ENCODE assay signal across 8 mouse cellular contexts in genomic region chr1:52499601-52500313, GRCm38 (mm10). TPM values are rescaled to one million over a fixed set of nuclear protein-coding genes. Genes with fewer than 3 reads are reported as not detected.
DNase-seq lines count a peak whose midpoint lies in the region; ATAC-seq lines count a peak whose summit lies in the region.

No protein-coding gene starts in this region.

- 1% methylated on average over 64 of the region's 68 CpGs for WGBS in hindbrain, embryonic 13.5 days

- peak overlapping the region; percentile 78 for H3K4me3 ChIP-seq in hindbrain, embryonic 13.5 days

- no peaks in the 10 kb centered on the region for H3K27me3 ChIP-seq in hindbrain, embryonic 13.5 days

- H3K9ac ChIP-seq in hindbrain, embryonic 13.5 days: peak overlapping the region; percentile 82

- peaks cover 7% of the 10 kb centered on the region for H3K4me1 ChIP-seq in hindbrain, embryonic 13.5 days (replicated peaks)

- H3K4me2 ChIP-seq in hindbrain, embryonic 13.5 days: peak overlapping the region; percentile 83

- DNase-seq in MN1 (ENCODE audit: low spot score): peak; percentile 43
- DNase-seq in cerebellum, adult 18-20 months: peak; percentile 70 to 74
- DNase-seq in layer of hippocampus, postnatal 36 days: peak; percentile 36 to 56
- peak; percentile 69 to 70 for DNase-seq in lung, postnatal 4 days
- peak; percentile 48 for DNase-seq in right cerebral cortex, adult 18-20 months
- DNase-seq in urinary bladder, postnatal 14 days (ENCODE audit: low spot score): peak; percentile 52

- H3K9me3 ChIP-seq in hindbrain, embryonic 13.5 days: no peaks in the 10 kb centered on the region

- H3K36me3 ChIP-seq in hindbrain, embryonic 13.5 days: no peaks in the 10 kb centered on the region

- peak; percentile 35 for ATAC-seq in frontal cortex, adult (ENCODE audit: low TSS enrichment)
- peak; percentile 85 for ATAC-seq in hindbrain, embryonic 13.5 days (ENCODE audit: low FRiP score)

- H3K27ac ChIP-seq in hindbrain, embryonic 13.5 days: peak overlapping the region; percentile 81

RNA-seq across cellular contexts. Expression of gene Nab1, which starts 0.7 kb away (rescaled TPM):
- 8.9 and 9.2 TPM in 2 replicates for polyA plus RNA-seq in hindbrain, embryonic 13.5 days (2015; fragmentation: Nextera tagmentation; extraction: Ambion mirVana)
- 10 to 100 TPM; 27.1 to 29.1 TPM for total RNA-seq in layer of hippocampus, postnatal 36 days (2021)

Comparison
In these comparisons a context has a peak if more than half of its experiments do, and no peak if none do; other contexts are left out.
1. Peak in every context shown above with its lines: DNase-seq, ATAC-seq, H3K4me3 ChIP-seq and H3K27ac ChIP-seq.